Mouse (Mus musculus) kidney, adult 2 months (tissue): ENCODE results near the gene Trabd2b. TPM values are rescaled to one million over a fixed set of nuclear protein-coding genes. Genes with fewer than 3 reads are reported as not detected.

Experiments
- DNase-seq: peaks from one replicate; pipeline ENCODE4 v3.0.0; 2021
- H3K27ac ChIP-seq: fragments of 200-500 bp; 2 replicates; pipeline ENCODE4 v1.5.1; 2012; ENCODE audit warnings: low read depth, low read length, control low read depth, inconsistent platforms; ENCODE audit not compliant: insufficient read depth
- H3K27me3 ChIP-seq: fragments of 200-500 bp; replicated peaks from 2 replicates; pipeline ENCODE4 v1.6.1; 2012; ENCODE audit warnings: mild to moderate bottlenecking, moderate library complexity, low read length, inconsistent platforms; ENCODE audit not compliant: control insufficient read depth, insufficient read depth
- H3K36me3 ChIP-seq: fragments of 200-500 bp; 2 replicates; pipeline ENCODE4 v1.6.1; 2012; ENCODE audit warnings: mild to moderate bottlenecking, moderate library complexity, low read length, inconsistent platforms; ENCODE audit not compliant: control insufficient read depth, insufficient read depth
- H3K4me1 ChIP-seq: fragments of 200-500 bp; 2 replicates; pipeline ENCODE4 v1.6.1; 2011; ENCODE audit warnings: low read length; ENCODE audit not compliant: control insufficient read depth, insufficient read depth
- H3K4me3 ChIP-seq: fragments of 200-500 bp; 2 replicates; pipeline ENCODE4 v1.5.1; 2011; ENCODE audit warnings: mild to moderate bottlenecking, low read depth, low read length, control low read depth; ENCODE audit not compliant: insufficient read depth
- CTCF ChIP-seq: fragments of 200-500 bp; conservative IDR thresholded peaks from 2 replicates; pipeline ENCODE4 v1.5.1; 2011; ENCODE audit warnings: low read depth, mild to moderate bottlenecking, control low read depth, low read length, moderate library complexity, mixed read lengths; ENCODE audit not compliant: insufficient read depth, insufficient read length
- POLR2A ChIP-seq: fragments of 200-500 bp; IDR thresholded peaks from one replicate; pipeline ENCODE4 v1.6.1; 2011; ENCODE audit warnings: low read depth, low read length, control low read depth
- WGBS: fragments of 180-500 bp; shearing (Covaris S2); methylation state at CpG from one replicate; pipeline ENCODE4 v1.1.7; 2018; 5-methylcytosine and 5-hydroxymethylcytosine counted together
- polyA plus RNA-seq: library from polyadenylated mRNA; depleted of rRNA; stranded (reverse); fragments of >200 nt; gene quantifications from 2 replicates; pipeline ENCODE4 v1.2.3, GENCODE M21; 2012

Trabd2b gene
- polyA plus RNA-seq, 1 experiment = 32.2 TPM

GRCm38 (mm10) chr4:114476316-114476715 is 69.8 kb downstream of the Trabd2b start:
- H3K27ac ChIP-seq = no peak overlapping the region
- 84% methylated on average over 3 of the region's 3 CpGs for WGBS
- H3K4me3 ChIP-seq = no peak overlapping the region
- TF ChIP-seq POLR2A = no peak
- no peak for TF ChIP-seq CTCF
- DNase-seq = no peak
- no peaks in the 10 kb centered on the region for H3K36me3 ChIP-seq
- H3K4me1 ChIP-seq = peaks cover 10% of the 10 kb centered on the region; the same call in 1 of the 2 replicates
- H3K27me3 ChIP-seq = no peaks in the 10 kb centered on the region

- WGBS = 62% methylated on average over 11 of the region's 11 CpGs
- H3K4me3 ChIP-seq = no peak overlapping the region
- H3K36me3 ChIP-seq = no peaks in the 10 kb centered on the region
- no peak for DNase-seq
- no peak overlapping the region for H3K27ac ChIP-seq
- TF ChIP-seq POLR2A = no peak
- no peak for TF ChIP-seq CTCF
- 0 out of 2 replicates have a peak, but pooled peaks cover 1% of the 10 kb centered on the region for H3K4me1 ChIP-seq
- H3K27me3 ChIP-seq = no peaks in the 10 kb centered on the region
These were observed 70.7 kb downstream of the Trabd2b start for GRCm38 (mm10) chr4:114477082-114477771.

GRCm38 (mm10) chr4:114481518-114481917 is 75.0 kb downstream of the Trabd2b start:
- Histone ChIP-seq H3K36me3 (no peaks in the 10 kb centered on the region), H3K4me1 (no peaks in the 10 kb centered on the region; the same call in 1 of the 2 replicates), H3K27ac (no peak overlapping the region), H3K27me3 (no peaks in the 10 kb centered on the region), H3K4me3 (no peak overlapping the region)
- no peak for TF ChIP-seq CTCF
- TF ChIP-seq POLR2A = no peak
- DNase-seq = no peak
- 69% methylated on average over 5 of the region's 5 CpGs for WGBS

GRCm38 (mm10) chr4:114484173-114484572 is 77.6 kb downstream of the Trabd2b start:
- no peaks in the 10 kb centered on the region; the same call in 1 of the 2 replicates for H3K4me1 ChIP-seq
- no peak for DNase-seq
- H3K27me3 ChIP-seq = no peaks in the 10 kb centered on the region
- no peak overlapping the region for H3K4me3 ChIP-seq
- H3K36me3 ChIP-seq = no peaks in the 10 kb centered on the region
- no peak for TF ChIP-seq POLR2A
- TF ChIP-seq CTCF = no peak
- no peak overlapping the region for H3K27ac ChIP-seq
- 70% methylated on average over 2 of the region's 2 CpGs for WGBS

- TF ChIP-seq CTCF (no peak), POLR2A (no peak)
- Histone ChIP-seq H3K4me1 (no peaks in the 10 kb centered on the region; the same call in 1 of the 2 replicates), H3K27me3 (no peaks in the 10 kb centered on the region), H3K27ac (no peak overlapping the region), H3K4me3 (no peak overlapping the region), H3K36me3 (no peaks in the 10 kb centered on the region)
- DNase-seq = no peak
- whole genome bisulfite sequencing = 67% methylated on average over 5 of the region's 5 CpGs
These were observed 79.5 kb downstream of the Trabd2b start for GRCm38 (mm10) chr4:114485996-114486395.

GRCm38 (mm10) chr4:114486885-114487531 is 80.5 kb downstream of the Trabd2b start:
- no peak for DNase-seq
- H3K4me1 ChIP-seq = no peaks in the 10 kb centered on the region; the same call in 1 of the 2 replicates
- H3K4me3 ChIP-seq = no peak overlapping the region
- 71% methylated on average over 2 of the region's 2 CpGs for WGBS
- no peak for TF ChIP-seq POLR2A
- no peak overlapping the region for H3K27ac ChIP-seq
- H3K27me3 ChIP-seq = no peaks in the 10 kb centered on the region
- no peaks in the 10 kb centered on the region for H3K36me3 ChIP-seq

GRCm38 (mm10) chr4:114487701-114488100 is 81.2 kb downstream of the Trabd2b start:
- Histone ChIP-seq H3K27me3 (no peaks in the 10 kb centered on the region), H3K4me1 (no peaks in the 10 kb centered on the region), H3K27ac (no peak overlapping the region), H3K36me3 (no peaks in the 10 kb centered on the region), H3K4me3 (no peak overlapping the region)
- TF ChIP-seq POLR2A (no peak), CTCF (no peak)
- no peak for DNase-seq
- WGBS = 78% methylated on average over 3 of the region's 3 CpGs
